Mouse (Mus musculus) embryonic facial prominence, embryonic 10.5 days (tissue): ENCODE measurements around the gene Arid3a. TPM values are rescaled to one million over a fixed set of nuclear protein-coding genes. Genes with fewer than 3 reads are reported as not detected.

Source experiments
- DNase-seq: peaks from one replicate; pipeline ENCODE4 v3.0.0-alpha.2; 2017; ENCODE audit warnings: low spot score
- H3K27ac ChIP-seq: fragments of 300-500 bp; sonication (generic); replicated peaks from 2 replicates; pipeline ENCODE4 v1.5.1; 2016; ENCODE audit warnings: mild to moderate bottlenecking
- H3K27me3 ChIP-seq: fragments of 300-500 bp; sonication (generic); replicated peaks from 2 replicates; pipeline ENCODE4 v1.6.1; 2016; ENCODE audit warnings: low read depth, mild to moderate bottlenecking; ENCODE audit not compliant: poor library complexity, severe bottlenecking
- H3K36me3 ChIP-seq: fragments of 300-500 bp; sonication (generic); replicated peaks from 2 replicates; pipeline ENCODE4 v1.6.1; 2016; ENCODE audit warnings: mild to moderate bottlenecking, moderate library complexity
- H3K4me1 ChIP-seq: fragments of 300-500 bp; sonication (generic); 2 replicates; pipeline ENCODE4 v1.6.1; 2016
- H3K4me3 ChIP-seq: fragments of 300-500 bp; sonication (generic); 2 replicates; pipeline ENCODE4 v1.5.1; 2016; ENCODE audit warnings: mild to moderate bottlenecking, moderate library complexity
- H3K9me3 ChIP-seq: fragments of 300-500 bp; sonication (generic); 2 replicates; pipeline ENCODE4 v1.6.1; 2016; ENCODE audit warnings: mild to moderate bottlenecking
- WGBS: fragments of 180-500 bp; shearing (Covaris S2); methylation state at CpG from one replicate; pipeline ENCODE4 v1.1.7; 2016; 5-methylcytosine and 5-hydroxymethylcytosine counted together
- polyA plus RNA-seq: library from polyadenylated mRNA; unstranded; fragments of >200 nt; fragmentation: Nextera tagmentation; extraction: Ambion mirVana; gene quantifications from 2 replicates; pipeline ENCODE4 v1.2.1, GENCODE M21; 2016

Arid3a gene
- polyA plus RNA-seq, 1 experiment from 2014 or later, result 15.7 TPM

DNA sequence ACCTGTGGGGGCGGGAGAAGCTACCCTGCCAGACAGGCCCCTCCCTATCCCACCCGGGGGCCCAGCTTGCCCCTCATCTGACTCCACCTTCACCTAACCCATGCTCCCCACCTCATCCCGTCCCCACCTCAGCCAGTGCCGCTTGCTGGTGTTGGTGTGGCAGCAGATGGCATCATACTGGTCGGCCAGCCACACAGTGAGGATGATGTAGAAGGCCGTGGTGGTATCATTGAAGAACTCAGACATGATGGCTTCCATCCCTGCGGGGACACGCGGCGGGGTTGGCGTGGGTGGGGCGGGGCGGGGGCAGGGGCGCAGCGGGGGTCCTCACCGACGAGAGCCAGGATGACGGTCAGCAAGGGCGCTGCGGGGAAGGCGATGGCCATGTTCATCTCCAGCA, 51.2 kb downstream of the Arid3a start:
- WGBS, result 96% methylated on average over 21 of the region's 21 CpGs
- no peak for DNase-seq
- no peak overlapping the region for H3K27ac ChIP-seq
- H3K4me1 ChIP-seq, result peaks cover 22% of the 10 kb centered on the region
- no peaks in the 10 kb centered on the region; the same call in 1 of the 2 replicates for H3K9me3 ChIP-seq
- H3K36me3 ChIP-seq, result peaks cover 82% of the 10 kb centered on the region
- peaks cover 20% of the 10 kb centered on the region for H3K27me3 ChIP-seq
- peak overlapping the region; percentile 16; the same call in 1 of the 2 replicates for H3K4me3 ChIP-seq

DNA sequence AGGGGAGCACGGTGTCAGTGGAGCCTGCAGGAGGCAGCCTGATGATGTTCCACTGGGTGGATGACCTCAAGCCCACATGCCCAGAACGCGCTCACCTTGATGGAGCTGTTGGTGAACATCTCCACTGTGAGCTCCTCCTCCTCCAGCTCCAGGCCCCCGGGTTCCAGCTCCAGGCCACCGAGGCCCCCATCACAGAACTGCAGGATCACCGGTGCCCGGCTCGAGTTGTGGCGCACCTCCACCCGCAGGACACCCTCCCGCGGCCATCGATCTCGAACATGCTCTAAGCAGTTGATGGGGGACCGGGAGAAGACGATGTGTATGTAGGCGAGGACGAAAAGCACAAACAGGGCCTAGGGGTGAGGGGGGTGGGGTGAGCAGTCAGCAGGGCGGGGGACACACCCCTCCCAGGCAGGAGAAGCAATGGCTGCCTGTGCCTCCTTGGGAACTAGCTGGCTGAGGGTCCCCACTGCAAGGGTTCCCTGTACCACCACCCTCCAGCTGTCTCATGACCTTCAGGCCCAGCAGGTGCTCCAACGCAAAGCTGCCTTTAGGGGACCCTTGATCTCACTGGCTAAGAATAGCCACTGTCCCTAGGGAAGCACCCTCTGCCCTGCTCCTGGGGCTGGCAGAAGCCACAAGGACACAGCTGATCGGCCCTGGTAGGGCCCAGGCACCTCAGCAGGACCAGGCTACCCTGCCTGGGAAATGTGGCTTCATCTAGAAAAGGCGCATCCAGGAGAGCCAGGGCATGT, 52.7 kb downstream of the Arid3a start:
- Histone ChIP-seq H3K36me3 (peaks cover 72% of the 10 kb centered on the region), H3K27ac (no peak overlapping the region), H3K27me3 (peaks cover 11% of the 10 kb centered on the region; the same call in 1 of the 2 replicates), H3K9me3 (no peaks in the 10 kb centered on the region; the same call in 1 of the 2 replicates), H3K4me3 (0 out of 2 replicates have a peak overlapping the region, but pooled peaks have one; percentile 13), H3K4me1 (peaks cover 29% of the 10 kb centered on the region)
- WGBS, result 94% methylated on average over 22 of the region's 22 CpGs
- no peak for DNase-seq

DNA sequence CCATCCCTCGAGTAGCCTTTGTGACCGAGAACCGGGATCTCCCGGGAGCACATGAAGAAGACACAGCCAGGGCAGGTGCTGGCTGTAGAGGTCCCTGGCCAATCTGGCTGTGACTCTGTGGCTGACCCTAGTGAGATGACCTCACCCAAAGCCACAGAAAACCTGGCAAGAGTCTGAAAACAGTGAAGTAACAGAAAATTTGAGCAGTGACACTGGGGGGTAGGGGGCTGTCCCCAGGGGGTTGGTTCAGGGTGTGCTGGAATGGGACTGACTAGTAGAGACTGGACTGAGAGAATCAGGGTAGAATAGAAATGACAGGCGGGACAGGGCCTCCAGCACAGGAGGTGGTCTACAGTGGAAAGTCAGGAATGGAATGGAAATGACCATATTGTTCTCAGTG, 56.4 kb downstream of the Arid3a start:
- peaks cover 35% of the 10 kb centered on the region for H3K36me3 ChIP-seq
- WGBS, result 84% methylated on average over 5 of the region's 5 CpGs
- peaks cover 56% of the 10 kb centered on the region for H3K4me1 ChIP-seq
- no peaks in the 10 kb centered on the region for H3K9me3 ChIP-seq
- H3K27me3 ChIP-seq, result peaks cover 16% of the 10 kb centered on the region
- no peak for DNase-seq
- peak overlapping the region; percentile 92 for H3K27ac ChIP-seq
- H3K4me3 ChIP-seq, result peak overlapping the region; percentile 69

DNA sequence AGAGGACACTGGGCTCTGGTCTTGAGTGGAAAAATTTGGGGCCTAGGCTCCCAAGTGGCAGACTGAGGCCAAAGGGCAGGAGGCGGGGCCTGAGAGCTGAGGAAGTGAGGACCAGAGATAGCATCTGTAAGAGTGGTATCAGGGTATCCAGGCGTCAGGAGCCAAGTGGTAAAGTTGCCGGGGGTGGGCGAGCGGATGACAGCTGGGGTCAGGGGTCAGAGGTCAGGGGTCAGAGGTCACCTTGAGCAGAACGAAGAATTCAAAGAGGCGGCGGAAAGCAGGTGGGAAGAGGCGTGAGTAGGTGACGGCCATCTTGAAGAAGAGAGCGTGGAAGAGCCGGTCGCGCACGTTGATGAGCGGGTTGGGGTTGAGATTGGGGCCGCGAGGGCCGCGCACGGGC, 56.8 kb downstream of the Arid3a start:
- under 1% methylated on average over 21 of the region's 21 CpGs for WGBS
- peak; percentile 76 for DNase-seq

DNA sequence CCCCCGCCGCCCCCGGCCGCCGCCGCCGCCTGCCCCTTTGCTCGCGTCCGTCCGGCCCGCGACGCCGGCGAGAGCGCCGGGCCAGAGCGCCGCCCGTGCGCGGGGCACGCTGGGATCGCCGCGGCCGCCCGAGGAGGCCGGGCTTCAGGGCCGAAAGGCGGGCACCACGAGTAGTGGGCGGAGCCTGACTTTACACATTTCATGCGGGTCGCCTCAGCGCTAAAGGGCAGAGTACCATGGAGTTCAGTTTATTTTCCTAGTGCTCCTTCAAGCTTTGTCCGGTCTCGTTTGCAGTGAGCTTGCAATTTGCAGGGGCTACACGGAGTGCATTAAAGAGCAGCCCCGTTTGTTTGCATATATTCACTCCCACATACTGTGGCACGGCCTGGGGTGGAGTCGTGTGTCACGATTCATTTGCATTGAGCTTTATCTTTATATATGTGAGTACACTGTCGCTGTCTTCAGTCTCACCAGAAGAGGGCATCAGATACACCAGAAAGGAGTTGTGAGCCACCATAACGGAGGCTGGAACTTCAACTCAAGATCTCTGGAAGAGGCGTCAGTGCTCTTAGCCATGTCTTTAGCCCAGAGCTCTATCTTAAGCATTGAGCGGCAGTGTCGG, 57.5 kb downstream of the Arid3a start, which contains the start of gene Tmem259:
TSS of gene Tmem259 (minus strand) at position 136 of the 622 bp plus-strand sequence.
- H3K36me3 ChIP-seq, result peaks cover 24% of the 10 kb centered on the region
- H3K4me1 ChIP-seq, result peaks cover 67% of the 10 kb centered on the region
- peak within 1 kb of the TSS; percentile 92 for H3K27ac ChIP-seq
- no peaks in the 10 kb centered on the region for H3K9me3 ChIP-seq
- peak; percentile 89 for DNase-seq
- peaks cover 27% of the 10 kb centered on the region for H3K27me3 ChIP-seq
- peak within 1 kb of the TSS; percentile 69 for H3K4me3 ChIP-seq
- WGBS, result under 1% methylated on average over 49 of the region's 49 CpGs

More for the DNA sequence above, 56.8 kb downstream of the Arid3a start:
- Histone ChIP-seq H3K27me3 (peaks cover 20% of the 10 kb centered on the region), H3K9me3 (no peaks in the 10 kb centered on the region), H3K4me3 (peak overlapping the region; percentile 69), H3K27ac (peak overlapping the region; percentile 92), H3K36me3 (peaks cover 31% of the 10 kb centered on the region), H3K4me1 (peaks cover 61% of the 10 kb centered on the region)

DNA sequence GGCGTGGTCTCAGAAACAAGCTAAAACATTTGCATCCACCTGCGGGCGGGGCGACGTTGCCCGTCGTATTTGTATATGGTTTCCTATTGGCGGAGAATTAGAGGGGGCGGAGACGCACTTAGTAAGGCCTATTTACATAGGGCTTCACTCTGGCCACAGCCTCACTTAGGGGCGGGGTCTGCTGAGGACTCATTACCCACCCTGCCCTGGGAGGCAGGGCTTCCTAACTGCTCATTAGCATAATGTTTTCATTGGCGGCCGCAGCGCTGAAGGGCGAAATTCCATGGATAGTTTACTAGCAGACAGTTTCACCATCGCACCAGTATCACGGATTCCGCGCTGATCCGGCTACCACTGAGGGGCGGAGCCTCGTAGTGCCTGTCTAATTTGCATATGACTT, 58.0 kb downstream of the Arid3a start:
- WGBS, result under 1% methylated on average over 22 of the region's 22 CpGs
- Histone ChIP-seq H3K27me3 (peaks cover 32% of the 10 kb centered on the region), H3K4me3 (peak overlapping the region; percentile 69), H3K27ac (peak overlapping the region; percentile 92), H3K9me3 (no peaks in the 10 kb centered on the region), H3K4me1 (peaks cover 70% of the 10 kb centered on the region), H3K36me3 (peaks cover 19% of the 10 kb centered on the region)
- DNase-seq, result peak; percentile 94

DNA sequence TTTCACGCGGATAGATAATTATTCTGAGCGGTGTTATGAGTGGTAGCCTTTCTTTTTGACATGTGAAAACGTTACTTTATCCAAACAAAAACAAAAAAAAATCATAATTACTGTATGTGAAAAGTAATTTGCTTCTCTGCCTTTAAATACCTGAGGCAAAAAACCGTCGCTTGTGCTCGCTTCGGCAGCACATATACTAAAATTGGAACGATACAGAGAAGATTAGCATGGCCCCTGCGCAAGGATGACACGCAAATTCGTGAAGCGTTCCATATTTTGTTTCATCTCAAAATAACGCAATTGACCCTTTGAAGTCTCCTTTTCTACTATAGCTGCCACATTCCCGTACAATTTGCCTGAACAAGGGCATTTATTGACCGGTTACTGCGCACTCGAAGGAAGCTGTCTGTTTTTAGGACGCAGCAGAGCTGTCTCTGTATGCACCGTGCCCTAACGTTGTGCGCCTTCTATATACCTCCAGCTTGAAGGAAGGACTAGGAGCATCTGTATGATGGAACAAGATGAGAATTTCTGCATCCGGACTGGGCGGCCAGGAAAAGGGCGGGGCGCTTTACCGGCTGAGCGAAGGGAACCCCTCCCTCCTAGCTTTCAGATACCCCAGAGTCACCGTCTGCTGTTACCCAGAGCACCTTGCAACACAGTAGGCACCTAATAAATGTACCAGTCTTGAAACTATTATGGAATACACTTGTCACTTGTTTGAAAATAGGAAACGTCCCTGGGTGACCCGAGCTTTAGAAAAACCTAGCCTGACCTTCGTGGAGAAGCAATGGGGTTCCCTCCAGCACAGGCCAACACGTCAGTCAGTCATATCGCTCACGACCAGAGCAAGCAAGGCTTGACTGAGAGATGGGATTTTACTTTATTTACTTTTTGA, 58.7 kb downstream of the Arid3a start:
- peaks cover 36% of the 10 kb centered on the region for H3K27me3 ChIP-seq
- H3K4me1 ChIP-seq, result peaks cover 72% of the 10 kb centered on the region
- H3K27ac ChIP-seq, result peak overlapping the region; percentile 92
- H3K4me3 ChIP-seq, result peak overlapping the region; percentile 69
- peak; percentile 64 for DNase-seq
- peaks cover 15% of the 10 kb centered on the region for H3K36me3 ChIP-seq
- no peaks in the 10 kb centered on the region for H3K9me3 ChIP-seq
- WGBS, result 5% methylated on average over 35 of the region's 35 CpGs

DNA sequence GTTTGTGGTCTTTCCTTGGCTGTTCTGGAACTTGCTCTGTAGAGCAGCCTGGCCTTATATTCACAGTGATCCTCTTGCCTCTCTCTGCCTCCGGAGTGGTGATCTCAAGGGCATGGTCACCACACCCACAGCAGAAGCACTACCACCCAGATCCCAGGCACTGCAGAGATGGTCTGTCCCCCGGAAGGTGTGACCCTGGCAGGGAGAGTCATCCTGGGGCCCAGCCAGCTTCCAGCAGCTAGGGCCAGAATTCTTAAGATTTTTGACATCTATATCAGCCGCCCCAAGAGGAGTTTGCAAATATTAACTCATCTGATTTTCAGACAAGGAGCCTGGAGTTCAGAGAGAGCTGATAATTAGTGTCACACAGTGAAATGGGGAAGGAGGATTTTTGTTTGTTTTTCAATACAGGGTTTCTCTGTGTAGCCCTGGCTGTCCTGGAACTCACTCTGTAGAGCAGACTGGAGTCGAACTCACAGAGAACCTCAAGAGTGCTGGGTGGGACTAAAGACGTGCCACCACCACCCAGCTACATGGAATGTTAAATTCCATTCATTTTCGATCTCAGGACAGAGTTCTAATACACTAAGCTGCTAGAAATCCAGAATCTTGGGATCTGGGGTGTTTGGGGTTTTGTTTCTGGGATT, 59.5 kb downstream of the Arid3a start:
- peak overlapping the region; percentile 69 for H3K4me3 ChIP-seq
- H3K27me3 ChIP-seq, result peaks cover 36% of the 10 kb centered on the region
- H3K4me1 ChIP-seq, result peaks cover 73% of the 10 kb centered on the region
- H3K27ac ChIP-seq, result peak overlapping the region; percentile 92
- H3K9me3 ChIP-seq, result peaks cover 4% of the 10 kb centered on the region; the same call in 1 of the 2 replicates
- no peak for DNase-seq
- 44% methylated on average over 6 of the region's 6 CpGs for WGBS
- peaks cover 15% of the 10 kb centered on the region for H3K36me3 ChIP-seq

DNA sequence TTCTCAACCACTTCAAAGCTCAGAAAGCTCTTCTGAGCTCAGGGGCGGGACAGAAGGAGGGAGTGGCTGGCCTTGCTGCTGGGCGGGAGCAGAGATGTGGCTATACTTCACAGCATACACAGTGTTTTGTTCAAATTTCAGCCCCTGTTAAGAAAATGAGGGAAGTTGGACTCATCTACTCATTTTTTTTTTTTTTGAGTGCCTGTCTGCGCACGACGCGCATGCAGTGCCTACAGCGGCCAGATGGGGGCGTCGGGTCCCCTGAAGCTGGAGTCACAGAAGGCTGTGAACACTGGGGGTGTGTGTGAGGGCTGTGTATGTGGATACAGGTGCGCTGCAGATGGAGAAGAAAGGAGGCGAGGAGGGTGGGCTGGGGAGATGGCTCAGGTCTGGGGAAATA, 60.1 kb downstream of the Arid3a start:
- Histone ChIP-seq H3K27me3 (peaks cover 36% of the 10 kb centered on the region), H3K4me3 (peak overlapping the region; percentile 69), H3K27ac (peak overlapping the region; percentile 90), H3K9me3 (peaks cover 9% of the 10 kb centered on the region; the same call in 1 of the 2 replicates), H3K36me3 (peaks cover 15% of the 10 kb centered on the region), H3K4me1 (peaks cover 68% of the 10 kb centered on the region)
- WGBS, result 4% methylated on average over 11 of the region's 11 CpGs
- DNase-seq, result peak; percentile 91

DNA sequence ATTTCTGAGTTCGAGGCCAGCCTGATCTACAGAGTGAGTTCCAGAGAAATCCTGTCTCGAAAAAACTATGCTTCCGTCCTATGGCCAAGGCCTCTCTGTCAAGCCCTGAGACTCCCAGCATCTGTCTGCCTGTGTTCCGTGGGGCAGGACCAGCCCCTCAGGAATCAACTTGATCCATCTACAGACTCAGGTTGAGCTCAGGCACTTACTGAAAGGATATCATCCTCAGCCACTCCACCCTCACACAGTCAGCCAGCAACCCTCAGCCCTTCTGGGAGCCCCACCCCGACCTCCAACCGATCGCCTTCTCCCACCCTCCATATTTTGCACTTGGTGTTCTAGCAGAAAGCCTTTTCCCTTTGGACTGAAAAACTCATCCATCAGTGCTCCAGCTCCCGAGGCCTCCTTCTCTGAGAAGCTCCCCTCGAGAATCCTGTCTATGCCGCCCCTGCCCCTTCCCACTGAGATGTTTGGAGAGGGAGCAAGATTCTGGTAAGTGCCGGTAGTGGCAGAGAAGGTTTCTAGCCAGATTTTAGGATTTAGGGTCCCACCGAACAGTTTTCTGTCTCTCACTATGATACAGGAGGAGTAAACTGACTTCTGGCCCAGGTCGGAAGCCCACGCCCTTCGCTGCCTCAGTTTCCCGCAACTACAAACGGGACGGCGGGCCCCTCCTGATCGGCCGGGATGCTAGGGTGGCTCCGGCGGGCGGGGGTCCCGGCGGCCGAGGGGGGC, 61.1 kb downstream of the Arid3a start:
- Histone ChIP-seq H3K4me3 (peak overlapping the region; percentile 69), H3K27me3 (peaks cover 36% of the 10 kb centered on the region), H3K27ac (peak overlapping the region; percentile 90), H3K9me3 (peaks cover 9% of the 10 kb centered on the region; the same call in 1 of the 2 replicates), H3K36me3 (peaks cover 25% of the 10 kb centered on the region), H3K4me1 (peaks cover 60% of the 10 kb centered on the region)
- WGBS, result 10% methylated on average over 27 of the region's 27 CpGs
- peak; percentile 48 for DNase-seq
